Mouse (Mus musculus): Measurements from ENCODE around the gene Lmod2. TPM values are rescaled to one million over a fixed set of nuclear protein-coding genes. Genes with fewer than 3 reads are reported as not detected.

Gene Lmod2
- total RNA-seq, 2 experiments from 2014 or later = not detected

- ATAC-seq (replicated peaks; ENCODE audit: poor library complexity, severe bottlenecking) = no peak
These were observed 3.2 kb downstream of the Lmod2 start for GRCm38 (mm10) chr6:24600726-24601125.

DNA sequence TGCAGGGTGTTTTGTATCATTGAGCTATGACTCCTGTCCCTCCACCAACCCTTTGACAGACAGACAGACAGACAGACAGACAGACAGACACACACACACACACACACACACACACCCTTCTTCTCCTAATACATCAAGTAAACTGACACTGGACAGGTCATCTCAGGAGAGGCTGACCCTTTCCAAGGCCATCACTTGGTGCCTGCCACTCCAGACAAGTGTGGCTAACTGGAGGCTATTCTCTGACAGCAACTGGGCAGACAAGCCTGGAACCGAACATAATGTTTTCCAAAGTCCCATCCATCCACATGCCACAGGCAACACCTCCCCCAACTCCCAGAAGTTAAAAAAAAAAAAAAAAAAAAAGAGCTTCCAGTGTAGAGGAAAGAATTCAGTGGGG is 4.1 kb downstream of the Lmod2 start:
- ATAC-seq (replicated peaks; ENCODE audit: poor library complexity, severe bottlenecking) = no peak

DNA sequence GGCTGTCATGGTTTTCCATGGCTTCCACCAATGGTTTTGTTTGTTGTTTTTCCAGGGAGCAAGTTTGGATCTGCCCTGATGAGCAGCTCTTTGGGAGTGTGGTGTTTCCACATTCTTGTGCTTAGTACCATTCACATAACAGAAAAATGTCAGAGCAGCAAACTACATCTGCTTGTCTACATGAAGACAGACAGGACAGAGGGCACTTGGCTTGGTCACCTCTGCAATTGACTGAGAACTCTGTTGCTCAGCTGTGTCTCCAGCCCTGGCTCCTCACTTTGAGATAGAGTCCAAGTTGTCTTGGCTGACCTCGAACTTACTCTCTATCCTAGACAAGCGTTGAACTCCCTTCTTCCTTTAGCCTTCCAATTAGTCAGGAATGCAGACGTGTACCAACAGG is 4.8 kb downstream of the Lmod2 start:
- ATAC-seq (replicated peaks; ENCODE audit: poor library complexity, severe bottlenecking) = no peak

DNA sequence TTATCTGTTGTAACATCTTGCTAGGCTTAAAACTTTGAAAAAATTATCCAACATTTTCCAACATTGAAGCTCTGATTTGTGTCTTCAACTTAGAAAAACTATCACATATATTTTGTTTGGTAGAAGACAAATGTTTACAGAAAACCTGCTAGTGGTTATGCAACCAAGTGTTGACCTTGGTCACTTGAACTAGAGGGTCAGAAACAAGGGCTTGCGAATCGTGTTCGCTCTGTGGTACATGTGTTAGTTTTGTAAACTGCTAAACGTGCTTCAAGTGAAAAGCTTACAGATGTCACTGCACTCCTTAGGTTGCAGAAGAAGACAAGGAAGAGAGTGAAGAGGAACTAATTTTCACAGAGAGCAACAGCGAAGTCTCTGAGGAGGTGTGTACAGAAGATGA is 5.4 kb downstream of the Lmod2 start:
- no peak for ATAC-seq (replicated peaks; ENCODE audit: poor library complexity, severe bottlenecking)

DNA sequence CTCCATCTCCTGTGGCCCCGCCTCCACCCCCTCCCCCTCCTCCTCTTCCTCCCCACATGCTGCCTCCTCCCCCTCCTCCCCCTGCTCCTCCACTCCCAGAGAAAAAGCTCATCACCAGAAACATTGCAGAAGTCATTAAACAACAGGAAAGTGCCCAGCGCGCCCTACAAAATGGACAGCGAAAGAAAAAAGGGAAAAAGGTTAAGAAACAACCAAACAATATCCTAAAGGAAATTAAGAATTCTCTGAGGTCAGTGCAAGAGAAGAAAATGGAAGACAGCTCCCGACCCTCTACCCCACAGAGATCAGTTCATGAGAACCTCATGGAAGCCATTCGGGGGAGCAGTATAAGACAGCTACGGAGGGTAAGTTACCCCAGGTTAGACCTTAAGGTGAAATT is 6.7 kb downstream of the Lmod2 start:
- ATAC-seq (replicated peaks; ENCODE audit: poor library complexity, severe bottlenecking) = no peak

- no peak for ATAC-seq (replicated peaks; ENCODE audit: poor library complexity, severe bottlenecking)
These were observed 8.1 kb downstream of the Lmod2 start for GRCm38 (mm10) chr6:24605631-24606030.

- no peak for ATAC-seq (replicated peaks; ENCODE audit: poor library complexity, severe bottlenecking)
These were observed 8.9 kb downstream of the Lmod2 start for GRCm38 (mm10) chr6:24606512-24606911.

DNA sequence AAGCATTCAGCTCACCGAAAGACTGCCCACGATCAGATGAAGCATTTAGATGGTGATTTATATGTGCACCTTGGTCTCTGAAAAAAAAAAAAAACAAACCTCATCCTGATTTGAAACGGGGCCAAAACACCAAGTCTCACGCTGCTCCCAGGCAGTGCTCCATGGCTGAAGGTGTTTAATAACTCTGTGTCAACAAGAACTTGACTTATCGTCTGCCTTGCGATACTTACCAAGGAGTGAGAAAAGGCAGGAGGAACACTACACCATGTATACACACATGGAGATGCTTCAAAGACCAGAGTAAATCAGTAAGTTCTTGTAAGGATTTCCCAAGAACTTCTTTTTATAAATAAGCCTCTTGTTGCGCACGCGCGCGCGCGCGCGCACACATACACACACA is 10.0 kb downstream of the Lmod2 start:
- no peak for ATAC-seq (replicated peaks; ENCODE audit: poor library complexity, severe bottlenecking)

GRCm38 (mm10) chr6:24608129-24608528 is 10.6 kb downstream of the Lmod2 start:
- ATAC-seq (replicated peaks; ENCODE audit: poor library complexity, severe bottlenecking) = no peak

DNA sequence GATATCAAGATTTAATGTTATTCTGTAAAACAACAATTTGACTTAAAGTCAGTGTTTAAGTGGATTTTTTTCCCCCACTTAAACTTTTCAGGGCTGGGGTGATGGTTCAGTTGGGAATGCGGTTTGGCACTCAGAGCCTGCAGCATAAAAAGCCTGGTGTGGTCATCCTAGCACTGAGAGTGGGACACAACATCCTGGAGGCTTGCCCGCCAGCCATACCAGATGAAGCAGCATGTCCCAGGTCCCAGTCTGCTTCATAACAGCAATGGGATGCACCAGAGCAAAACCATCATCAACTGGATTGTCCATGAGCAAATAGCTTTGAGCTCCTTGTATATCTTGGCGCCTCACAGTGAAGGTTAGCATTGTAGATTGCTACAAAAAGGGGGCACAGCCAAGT is 11.1 kb downstream of the Lmod2 start:
- ATAC-seq (replicated peaks; ENCODE audit: poor library complexity, severe bottlenecking) = no peak

- ATAC-seq (replicated peaks; ENCODE audit: poor library complexity, severe bottlenecking) = no peak
These were observed 12.0 kb downstream of the Lmod2 start for GRCm38 (mm10) chr6:24609531-24609930.

GRCm38 (mm10) chr6:24610358-24610757 is 12.8 kb downstream of the Lmod2 start:
- ATAC-seq (replicated peaks; ENCODE audit: poor library complexity, severe bottlenecking) = peak; percentile 66; the same call in 1 of the 2 replicates

DNA sequence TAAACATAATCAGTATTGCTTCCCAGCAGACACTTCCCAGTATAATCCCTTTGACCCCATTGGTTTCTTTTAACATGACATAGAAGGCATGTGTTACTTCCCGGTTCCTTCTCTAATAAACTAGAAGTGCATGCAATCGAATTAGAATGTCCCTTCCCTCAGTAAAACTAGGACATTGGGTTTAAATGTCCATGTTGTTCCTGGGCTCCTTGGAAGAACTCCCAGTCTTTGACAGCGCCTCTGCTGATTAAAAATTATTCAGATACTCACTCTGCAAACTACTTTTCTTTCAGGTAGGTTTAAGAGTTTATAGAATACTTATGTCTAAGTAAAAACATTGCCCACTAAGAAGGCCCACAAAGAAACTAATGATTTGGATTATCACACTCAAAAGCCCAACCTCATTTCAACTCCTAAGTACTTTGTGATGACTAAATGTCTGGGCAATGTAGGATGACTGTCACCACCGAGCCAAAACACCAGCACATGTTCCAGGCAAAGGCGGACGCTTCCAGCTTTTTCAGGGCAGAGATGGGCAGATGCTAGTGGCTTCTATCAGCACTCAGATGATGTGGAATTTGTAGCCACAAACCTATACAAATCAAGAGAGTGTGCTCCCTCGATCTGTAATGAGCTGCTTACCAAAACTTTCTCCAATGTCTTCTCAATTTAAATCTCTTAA is 14.7 kb downstream of the Lmod2 start:
- ATAC-seq (replicated peaks; ENCODE audit: poor library complexity, severe bottlenecking) = no peak

- ATAC-seq (replicated peaks; ENCODE audit: poor library complexity, severe bottlenecking) = no peak
These were observed 15.8 kb downstream of the Lmod2 start for GRCm38 (mm10) chr6:24613346-24613745.

- ATAC-seq (replicated peaks; ENCODE audit: poor library complexity, severe bottlenecking) = no peak
These were observed 16.4 kb downstream of the Lmod2 start for GRCm38 (mm10) chr6:24613918-24614317.

- ATAC-seq (replicated peaks; ENCODE audit: poor library complexity, severe bottlenecking) = no peak
These were observed 19.2 kb downstream of the Lmod2 start for GRCm38 (mm10) chr6:24616746-24617145.

DNA sequence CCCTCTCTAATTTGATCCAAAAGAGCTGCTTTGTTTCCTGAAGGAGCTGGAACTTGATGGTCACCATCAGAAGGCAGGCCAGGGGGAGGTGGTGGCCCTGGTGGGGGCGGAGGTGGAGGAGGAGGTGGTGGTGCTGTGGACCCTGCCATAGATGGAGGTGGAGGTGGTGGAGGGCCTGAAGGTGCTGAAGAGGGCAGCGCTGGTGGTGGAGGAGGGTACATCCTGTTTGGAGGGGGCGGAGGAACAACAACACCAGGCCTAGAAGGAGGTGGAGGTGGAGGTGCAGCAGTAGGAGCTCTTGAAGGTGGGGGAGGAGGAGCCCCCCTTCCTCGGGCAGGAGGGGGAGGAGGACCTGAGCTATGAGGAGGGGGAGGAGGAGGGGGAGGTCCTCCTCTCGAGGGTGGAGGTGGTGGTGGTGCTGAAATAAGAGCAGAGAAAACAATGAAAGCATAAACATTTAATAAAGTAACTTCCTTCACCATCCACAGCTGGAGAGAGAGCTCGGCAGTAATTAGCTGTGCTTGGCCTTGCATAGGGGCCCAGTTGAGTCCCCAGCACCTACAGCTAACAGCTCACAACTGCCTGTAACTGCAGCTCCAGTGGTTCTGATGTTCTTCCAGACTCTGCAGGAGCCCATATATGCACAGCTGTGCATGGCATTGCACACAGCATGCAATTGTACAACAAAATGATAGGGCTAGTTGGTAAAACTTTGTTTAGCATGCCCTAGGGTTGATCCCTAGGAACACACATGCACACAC is 21.9 kb downstream of the Lmod2 start:
- ATAC-seq (replicated peaks; ENCODE audit: poor library complexity, severe bottlenecking) = no peak

DNA sequence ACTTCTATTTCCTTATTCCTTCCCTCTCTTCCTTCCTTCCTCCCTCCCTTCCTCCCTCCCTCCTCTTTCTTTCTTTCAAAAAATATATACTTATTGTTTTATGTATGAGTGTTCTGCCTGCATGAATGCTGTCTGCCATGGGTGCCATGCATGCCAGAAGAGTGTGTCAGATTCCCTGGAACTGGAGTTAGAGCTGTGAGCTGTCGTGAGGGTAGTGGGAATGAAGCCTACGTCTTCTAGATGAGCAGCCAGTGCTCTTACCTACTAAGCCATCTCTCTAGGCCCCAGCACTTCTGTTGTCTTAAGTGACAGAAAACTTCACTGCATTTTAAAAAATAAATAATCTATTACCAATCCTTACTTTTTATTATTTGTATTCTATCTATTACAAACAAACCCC is 23.4 kb downstream of the Lmod2 start:
- ATAC-seq (replicated peaks; ENCODE audit: poor library complexity, severe bottlenecking) = no peak

DNA sequence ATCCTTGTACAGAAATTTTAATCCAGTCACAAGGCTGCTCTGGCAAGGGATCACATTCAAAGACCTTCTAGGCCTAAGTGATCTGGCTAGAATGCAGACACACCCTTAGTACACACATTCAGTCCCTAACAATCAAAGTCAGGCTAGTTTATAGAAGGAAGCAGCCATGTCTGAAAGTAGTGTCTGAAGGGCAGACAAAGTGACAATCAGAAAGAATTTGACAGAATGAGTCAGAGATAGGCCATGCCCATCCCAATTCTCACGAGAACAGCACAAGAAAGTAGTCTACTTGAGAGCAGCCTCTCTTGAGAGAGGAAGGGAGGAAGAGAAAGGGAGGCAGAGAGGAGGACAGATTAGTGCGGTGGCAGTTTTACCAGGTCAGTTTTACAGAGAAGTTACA is 24.5 kb downstream of the Lmod2 start:
- ATAC-seq (replicated peaks; ENCODE audit: poor library complexity, severe bottlenecking) = no peak

GRCm38 (mm10) chr6:24627586-24628030 is 30.0 kb downstream of the Lmod2 start:
- ATAC-seq (replicated peaks; ENCODE audit: poor library complexity, severe bottlenecking) = peak; percentile 91

DNA sequence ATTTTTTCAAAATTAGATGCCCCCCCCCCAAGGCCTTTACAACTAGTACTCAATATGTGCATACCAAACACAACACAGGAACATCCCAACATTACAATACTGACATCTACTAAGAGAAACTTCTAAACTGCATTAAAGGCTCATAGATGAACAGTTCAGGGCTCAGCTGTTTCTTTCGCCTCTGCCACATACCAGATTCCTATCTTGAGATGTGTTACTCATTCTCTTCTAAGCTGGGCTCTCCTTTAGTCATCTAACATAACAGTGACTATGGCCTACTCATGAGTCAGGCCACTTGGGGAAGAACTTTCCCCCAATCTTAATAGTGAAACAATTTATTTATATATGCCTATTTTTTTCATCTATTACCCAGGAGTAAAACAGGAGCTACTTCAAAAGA is 30.9 kb downstream of the Lmod2 start:
- ATAC-seq (replicated peaks; ENCODE audit: poor library complexity, severe bottlenecking) = no peak

- no peak for ATAC-seq (replicated peaks; ENCODE audit: poor library complexity, severe bottlenecking)
These were observed 34.5 kb downstream of the Lmod2 start for GRCm38 (mm10) chr6:24632061-24632460.
